Comparison of ENCODE assay signal across 8 mouse cellular contexts in the genomic region with DNA sequence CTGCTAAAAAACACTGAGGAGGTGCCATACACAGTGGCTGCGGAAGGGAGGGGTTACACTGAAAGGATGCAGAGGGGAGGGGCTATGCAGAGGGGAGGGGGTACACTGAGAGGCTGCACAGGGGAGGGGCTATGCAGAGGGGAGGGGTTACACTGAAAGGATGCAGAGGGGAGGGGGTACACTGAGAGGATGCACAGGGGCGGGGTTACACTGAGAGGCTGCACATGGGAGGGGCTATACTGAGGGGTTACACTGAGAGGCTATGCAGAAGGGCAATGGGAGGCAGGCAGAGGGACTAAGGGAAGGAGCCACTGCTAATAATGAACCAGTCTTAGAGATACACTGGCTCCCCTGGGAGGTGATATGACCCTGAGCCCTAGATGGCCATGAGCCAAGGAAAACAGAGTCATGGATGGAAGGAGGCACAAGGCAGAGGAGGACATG. TPM values are rescaled to one million over a fixed set of nuclear protein-coding genes. Genes with fewer than 3 reads are reported as not detected.
DNase-seq lines count a peak whose midpoint lies in the region; ATAC-seq and TF ChIP-seq lines count a peak whose summit lies in the region.

No protein-coding gene starts in this region.

- H3K27ac ChIP-seq in lung, postnatal 0 days (ENCODE audit: low read length) = no peak overlapping the region
- peak overlapping the region; percentile 92 for H3K27ac ChIP-seq in forebrain, embryonic 12.5 days

- no peaks in the 10 kb centered on the region for H3K36me3 ChIP-seq in lung, postnatal 0 days (ENCODE audit: insufficient read depth, low read length)
- H3K36me3 ChIP-seq in forebrain, embryonic 12.5 days (replicated peaks) = no peaks in the 10 kb centered on the region

- no peak for TF ChIP-seq CTCF in lung, postnatal 0 days (IDR thresholded peaks at IDR 0.05)

- H3K4me2 ChIP-seq in lung, postnatal 0 days (replicated peaks; ENCODE audit: low read depth, low read length) = no peak overlapping the region
- peak overlapping the region; percentile 44; the same call in 1 of the 2 replicates for H3K4me2 ChIP-seq in forebrain, embryonic 12.5 days

- no peaks in the 10 kb centered on the region for H3K27me3 ChIP-seq in lung, postnatal 0 days (replicated peaks; ENCODE audit: insufficient read depth, low read length)
- H3K27me3 ChIP-seq in forebrain, embryonic 12.5 days = no peaks in the 10 kb centered on the region

- intact Hi-C loops in gastrocnemius, postnatal 36 days (cut with DNase I) = no loop called here

- peak; percentile 69 for ATAC-seq in lung, postnatal 0 days
- peak; percentile 85 for ATAC-seq in forebrain, embryonic 12.5 days (ENCODE audit: low FRiP score)

- H3K9ac ChIP-seq in lung, postnatal 0 days (replicated peaks; ENCODE audit: low read depth) = no peak overlapping the region
- H3K9ac ChIP-seq in forebrain, embryonic 12.5 days = no peak overlapping the region

- H3K4me1 ChIP-seq in lung, postnatal 0 days (ENCODE audit: insufficient read depth, low read depth, low read length) = peaks cover 4% of the 10 kb centered on the region; the same call in 1 of the 2 replicates
- H3K4me1 ChIP-seq in forebrain, embryonic 12.5 days = peaks cover 60% of the 10 kb centered on the region

- H3K4me3 ChIP-seq in lung, postnatal 0 days (ENCODE audit: low read depth, low read length) = no peak overlapping the region
- no peak overlapping the region for H3K4me3 ChIP-seq in forebrain, embryonic 12.5 days (replicated peaks)

- DNase-seq in lung, postnatal 0 days (ENCODE audit: low spot score) = peak; percentile 55
- no peak for DNase-seq in lung, postnatal 25 days (ENCODE audit: low spot score)
- peak; percentile 72 to 76 for DNase-seq in kidney, postnatal 4 days
- DNase-seq in retina, embryonic 14.5 days (ENCODE audit: low spot score) = peak; percentile 87
- no peak for DNase-seq in urinary bladder, postnatal 25 days (ENCODE audit: low spot score)
- DNase-seq in gastrocnemius, postnatal 36 days = no peak
- DNase-seq in layer of hippocampus, adult 9-10 months (ENCODE audit: low spot score) = no peak

- H3K9me3 ChIP-seq in lung, postnatal 0 days (ENCODE audit: low read length) = no peaks in the 10 kb centered on the region
- H3K9me3 ChIP-seq in forebrain, embryonic 12.5 days = no peaks in the 10 kb centered on the region

- 42% methylated on average over 2 of the region's 2 CpGs for WGBS in lung, postnatal 0 days
- whole genome bisulfite sequencing in forebrain, embryonic 12.5 days = 0% methylated on average over 2 of the region's 2 CpGs

- no peak for TF ChIP-seq EP300 in lung, postnatal 0 days (IDR thresholded peaks at IDR 0.05)

RNA-seq across cellular contexts. Expression of a gene that starts 14.1 kb away (rescaled TPM):
- polyA plus RNA-seq in lung, postnatal 0 days (2015; fragmentation: Nextera tagmentation; extraction: Ambion mirVana) = 30.0 and 33.2 TPM in 2 replicates
- 79.0 and 83.1 TPM in 2 replicates for polyA plus RNA-seq in forebrain, embryonic 12.5 days (2016; fragmentation: Nextera tagmentation; extraction: Ambion mirVana)
- 10 to 100 TPM in 1 of 2 experiments, 1 to 10 TPM in 1; 6.4 to 10.3 TPM for total RNA-seq in gastrocnemius, postnatal 36 days (2021)

Comparison
In these comparisons a context has a peak if more than half of its experiments do, and no peak if none do; other contexts are left out.
1. DNase-seq: peak in lung, postnatal 0 days (single experiment), kidney, postnatal 4 days (2 of 2) and retina, embryonic 14.5 days (single experiment); none in lung, postnatal 25 days (single experiment), urinary bladder, postnatal 25 days (single experiment), gastrocnemius, postnatal 36 days (0 of 2) and layer of hippocampus, adult 9-10 months (single experiment).